Mouse (Mus musculus): Measurements from ENCODE around the gene Txnip.

Gene Txnip

DNA sequence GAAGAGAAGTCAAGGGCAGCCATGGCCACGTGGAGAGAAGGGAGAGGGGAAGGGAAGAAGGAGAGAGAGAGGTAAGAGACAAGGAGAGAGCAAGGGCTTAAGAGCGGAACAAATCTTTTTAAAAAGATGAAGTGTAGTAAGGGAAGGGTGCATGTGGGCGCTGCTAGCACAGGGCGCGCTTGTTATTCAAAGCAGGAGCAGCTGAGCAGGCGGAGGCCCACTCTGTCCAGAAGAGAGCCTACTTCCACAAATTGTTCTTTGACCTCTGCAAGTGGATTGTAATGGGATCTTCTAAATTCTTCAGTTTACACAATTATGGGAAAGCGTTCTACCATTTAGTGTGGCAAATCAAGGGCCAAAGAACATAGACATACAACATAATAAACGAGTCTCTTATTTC, 10.8 kb downstream of the Txnip start:
- no peak for DNase-seq (ENCODE audit: low read depth, low spot score)

DNA sequence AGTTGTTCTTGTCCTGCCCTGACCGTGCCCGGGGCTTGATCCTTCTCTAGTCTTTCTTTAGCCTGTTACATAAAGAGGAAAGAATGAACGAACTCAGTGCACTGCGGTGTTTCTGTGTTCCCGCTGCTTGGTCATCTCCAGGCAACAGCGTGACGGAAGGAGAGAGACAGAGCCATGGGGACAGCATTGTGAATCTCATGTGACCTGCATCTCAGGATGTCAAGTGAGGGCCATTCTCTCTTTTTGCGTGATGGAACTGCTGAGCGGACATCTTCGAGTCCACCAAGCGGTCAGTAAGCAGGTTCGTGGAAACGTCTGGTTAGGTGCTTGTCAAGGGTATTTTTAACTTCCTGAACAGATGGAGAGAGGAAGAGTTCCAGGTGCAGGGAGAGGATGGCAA, 11.7 kb downstream of the Txnip start:
- no peak for DNase-seq (ENCODE audit: low read depth, low spot score)

DNA sequence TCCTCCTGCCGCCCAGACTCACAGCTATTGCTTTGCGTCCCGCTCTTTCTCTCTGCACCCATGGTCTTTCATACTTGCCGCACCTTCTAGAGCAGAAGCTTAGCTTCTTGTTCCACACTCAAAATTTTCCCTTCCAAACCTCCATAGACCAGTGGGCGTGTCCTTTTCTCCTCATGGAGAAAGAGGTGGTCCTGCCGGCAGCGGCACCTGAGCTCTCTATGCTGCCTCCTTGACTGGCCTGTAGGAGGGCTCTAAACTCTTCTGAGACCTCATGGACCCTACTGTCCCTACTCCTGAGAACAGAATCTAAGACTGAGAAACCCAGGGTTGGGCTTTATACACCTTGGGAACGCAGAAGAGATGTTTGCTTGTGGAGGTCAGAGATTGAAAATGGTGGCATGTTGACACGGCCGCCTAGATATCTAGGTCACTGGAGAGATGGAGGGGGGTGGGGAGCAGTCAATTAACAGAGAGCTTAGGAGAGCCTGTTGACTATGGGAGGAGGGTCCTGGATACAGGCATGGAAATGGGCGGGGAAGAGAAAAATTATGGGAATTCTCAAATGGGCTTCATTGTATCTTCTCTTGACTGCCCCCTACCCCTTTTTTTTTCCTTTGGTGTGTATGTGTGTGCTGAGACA, 12.3 kb downstream of the Txnip start:
- no peak for DNase-seq (ENCODE audit: low read depth, low spot score)

DNA sequence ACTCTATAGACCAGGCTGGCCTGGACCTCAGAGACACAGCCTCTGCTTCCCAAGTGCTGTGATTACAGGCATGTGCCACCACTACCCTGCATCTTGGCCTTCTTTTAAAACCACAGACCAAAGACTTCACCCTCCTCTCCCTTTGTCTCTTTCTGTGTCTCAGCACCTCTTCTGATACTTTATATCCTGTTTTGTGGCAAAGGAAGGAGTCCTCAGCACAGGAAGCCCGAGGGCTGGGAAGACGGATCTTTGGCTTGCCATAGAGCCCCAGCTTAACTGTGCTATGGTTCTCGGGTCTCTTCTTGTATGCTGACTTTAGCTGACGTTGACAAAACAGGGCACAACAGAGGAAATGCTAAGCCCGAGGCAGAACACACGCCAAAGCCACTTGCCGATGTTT, 12.9 kb downstream of the Txnip start:
- DNase-seq (ENCODE audit: low read depth, low spot score), result no peak

DNA sequence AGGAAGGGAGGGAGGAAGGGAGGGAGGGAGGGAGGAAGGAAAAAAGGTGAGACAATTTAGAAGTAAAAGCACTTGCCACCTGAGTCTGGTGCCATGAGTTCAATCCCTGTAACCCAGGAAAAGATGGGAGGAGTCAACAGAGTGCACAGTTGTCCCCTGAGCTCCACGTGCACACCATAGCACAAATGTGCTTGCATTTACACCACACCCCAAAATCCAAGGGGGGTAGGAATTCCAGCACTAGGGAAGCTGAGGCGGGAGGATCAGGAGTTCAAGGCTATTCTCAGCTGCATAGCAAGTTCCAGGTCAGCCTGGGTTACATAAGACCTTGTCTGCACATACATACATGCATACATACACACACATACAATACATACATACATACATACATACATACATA, 13.6 kb downstream of the Txnip start:
- no peak for DNase-seq (ENCODE audit: low read depth, low spot score)

DNA sequence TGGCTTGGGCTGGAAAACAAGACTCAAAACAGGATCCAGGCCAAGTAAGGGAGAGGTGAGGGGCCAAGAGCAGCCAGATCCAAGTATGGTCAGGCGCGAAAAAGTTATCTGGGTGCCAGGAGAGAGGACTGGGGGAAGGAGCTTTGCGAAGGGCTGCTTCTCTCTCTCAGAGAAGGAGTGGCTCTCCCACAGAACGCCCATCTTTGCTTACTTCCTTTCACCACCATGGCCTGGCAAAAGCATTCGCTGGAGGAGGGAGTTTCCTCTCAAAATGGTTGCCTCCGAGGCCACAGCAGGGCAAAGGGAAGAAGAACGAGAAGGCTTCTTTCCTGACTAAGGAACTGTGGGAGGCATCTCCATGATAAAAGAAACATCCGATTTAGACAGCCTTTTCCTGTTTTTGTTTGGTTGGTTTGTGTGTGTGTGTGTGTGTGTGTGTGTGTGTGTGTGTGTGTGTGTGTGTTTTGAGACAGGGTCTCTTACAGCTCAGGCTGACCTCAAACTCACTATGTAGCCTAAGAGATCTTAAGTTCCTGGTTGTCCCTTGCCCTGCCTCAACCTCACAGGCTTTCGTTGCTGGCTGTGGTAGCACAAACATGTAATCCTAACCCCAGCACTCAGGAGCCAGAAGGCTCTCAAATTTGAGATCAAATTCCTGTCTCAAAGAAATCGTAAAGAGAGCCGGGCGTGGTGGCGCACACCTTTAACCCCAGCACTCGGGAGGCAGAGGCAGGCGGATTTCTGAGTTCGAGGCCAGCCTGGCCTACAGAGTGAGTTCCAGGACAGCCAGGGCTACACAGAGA, 14.3 kb downstream of the Txnip start:
- DNase-seq (ENCODE audit: low read depth, low spot score), result no peak

DNA sequence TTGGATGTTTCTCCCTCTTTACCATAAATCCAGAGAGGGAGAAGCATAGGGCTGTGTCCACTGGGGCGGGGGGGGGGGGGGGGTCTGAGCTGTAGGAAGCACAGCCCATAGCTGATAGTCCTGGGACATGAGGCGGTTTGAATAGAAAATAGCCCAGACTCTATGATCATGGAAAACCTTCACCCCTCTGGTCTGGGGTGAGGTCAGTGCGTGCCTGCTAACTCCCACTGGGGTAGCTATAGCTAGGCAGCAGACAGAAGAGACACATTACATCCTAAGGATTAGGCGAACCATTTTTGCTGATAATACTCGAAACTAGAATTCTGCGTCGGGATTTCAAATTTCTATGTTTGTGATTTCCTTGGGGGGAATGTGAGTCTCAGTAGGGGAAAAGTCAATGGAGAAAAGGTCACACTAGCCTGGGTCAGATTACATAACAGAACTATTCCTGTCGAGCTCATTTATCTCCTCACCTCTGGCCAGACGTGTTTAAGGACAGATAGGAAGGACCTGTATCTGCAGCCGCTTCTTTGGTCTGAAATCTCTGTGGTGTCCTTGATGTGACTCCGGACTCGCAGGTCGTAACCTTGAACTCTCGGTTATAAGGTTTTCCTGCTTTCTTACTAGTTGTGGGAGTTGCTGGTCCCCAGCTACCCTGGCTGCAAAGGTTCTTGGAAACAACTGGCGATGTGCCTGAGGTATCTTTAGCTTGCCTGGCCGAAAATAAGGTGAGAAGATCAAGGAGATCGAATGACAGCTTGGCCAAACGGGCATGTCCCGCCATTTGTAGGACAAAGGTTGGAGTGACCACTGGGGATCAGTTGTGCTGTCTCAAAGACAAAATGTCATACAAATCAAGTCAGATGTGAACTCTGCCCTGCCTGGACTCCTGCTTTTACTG, 16.1 kb downstream of the Txnip start:
- no peak for DNase-seq (ENCODE audit: low read depth, low spot score)

DNA sequence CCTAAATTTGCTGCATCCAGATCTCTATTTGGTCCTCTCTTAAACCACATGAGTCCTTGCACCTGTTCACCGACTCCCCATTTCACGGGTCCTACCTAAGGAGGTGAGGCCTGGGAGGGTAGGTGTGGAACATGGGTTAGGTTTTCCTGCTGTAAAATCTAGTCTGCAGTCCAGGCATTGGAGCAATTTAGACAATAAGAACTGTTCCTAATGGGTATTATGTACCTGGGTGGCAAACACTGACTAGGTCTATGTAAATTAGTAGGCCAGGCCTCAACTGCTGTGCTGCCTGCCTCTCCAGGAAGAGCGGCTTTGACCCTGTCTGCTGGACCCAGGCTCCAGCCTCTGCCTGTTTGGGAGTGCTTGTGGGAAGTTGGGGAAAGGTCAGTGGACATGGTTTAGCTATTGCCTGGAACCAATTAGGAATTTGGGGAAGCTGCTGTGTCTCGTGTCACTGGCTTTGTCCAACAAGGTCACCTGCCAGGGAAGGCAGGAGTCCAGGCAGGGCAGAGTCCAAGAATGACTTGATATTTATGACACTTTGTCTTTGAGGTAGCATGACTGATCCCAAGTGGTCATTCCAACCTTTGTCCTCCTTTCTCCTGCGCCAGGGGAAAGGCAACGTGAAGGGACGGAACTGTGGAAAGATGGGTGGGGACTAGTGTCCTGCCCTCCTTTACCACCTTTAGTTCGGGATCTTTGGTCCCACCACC, 17.7 kb downstream of the Txnip start:
- peak; percentile 52 for DNase-seq (ENCODE audit: low read depth, low spot score)

DNA sequence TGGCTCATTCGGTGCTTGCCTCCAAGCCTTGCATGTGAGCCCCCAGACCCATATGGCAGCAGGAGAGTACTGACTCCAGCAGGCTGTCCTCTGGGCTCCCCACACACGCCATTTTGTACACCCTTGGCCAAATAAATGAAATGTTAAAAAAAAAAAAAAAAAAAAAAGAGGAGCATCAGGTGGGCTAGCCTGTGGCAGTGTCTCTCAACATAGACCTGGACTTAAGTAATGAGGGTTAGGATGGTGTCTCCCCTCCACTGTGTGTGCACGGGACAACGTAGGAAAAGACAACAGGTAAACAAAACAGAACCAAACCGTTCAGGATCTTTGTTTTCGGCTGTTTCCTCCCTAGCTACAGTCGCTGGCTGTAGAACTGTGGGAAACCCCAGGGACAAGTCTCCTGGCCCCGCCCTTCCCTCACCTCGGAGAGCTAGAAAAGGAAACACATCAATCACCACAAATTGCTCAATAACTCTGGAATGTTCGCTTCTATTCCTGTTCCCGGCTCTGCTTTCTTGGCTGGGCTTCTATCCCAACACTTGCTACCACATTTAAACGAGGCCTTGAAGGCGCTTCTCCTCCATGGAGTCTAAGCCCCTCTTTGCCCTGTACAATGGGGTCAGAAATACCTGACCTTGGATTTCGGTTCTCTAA, 18.4 kb downstream of the Txnip start:
- DNase-seq (ENCODE audit: low read depth, low spot score), result peak; percentile 96

DNA sequence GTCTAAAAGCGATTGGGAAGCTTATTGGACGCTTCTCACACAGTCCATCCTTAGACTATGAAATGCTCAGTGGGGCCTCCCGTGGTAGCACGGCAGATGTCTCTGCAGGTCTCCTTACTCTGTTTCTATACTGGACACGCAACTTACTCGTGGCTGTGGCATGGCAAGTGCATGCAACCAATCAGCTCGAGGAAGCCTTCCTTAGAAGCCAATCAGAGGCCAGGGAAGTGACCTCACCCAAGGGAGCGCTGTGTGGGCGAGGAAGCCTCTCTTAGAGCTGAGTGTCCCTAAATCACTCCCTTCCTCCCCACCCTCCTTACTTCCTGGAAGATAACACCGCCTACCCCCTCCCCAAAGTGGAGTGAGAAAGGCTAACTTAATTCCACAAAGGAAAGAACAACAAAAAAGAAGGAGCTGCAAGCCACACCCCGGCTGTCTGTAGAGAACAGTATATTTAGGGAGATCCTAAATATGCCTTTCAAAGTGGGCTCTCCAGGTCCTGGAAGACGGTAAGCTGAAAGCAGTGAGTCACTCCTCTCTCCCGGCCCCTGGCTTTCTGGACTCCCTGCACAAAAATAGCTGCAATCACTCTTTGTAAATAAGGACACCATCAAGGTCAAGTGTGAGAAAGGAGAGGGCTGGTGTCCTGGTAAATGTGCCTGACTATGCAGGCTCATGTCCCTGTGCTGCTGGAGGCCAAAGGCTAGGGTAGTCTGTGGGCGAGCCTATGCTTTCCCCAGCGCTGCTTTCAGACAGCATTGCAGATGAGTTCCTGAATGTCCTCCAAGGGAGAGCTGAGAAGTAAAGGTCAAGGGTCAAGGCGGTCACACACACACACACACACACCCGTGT, 19.2 kb downstream of the Txnip start, which contains the start of gene Gm16253:
Gene Gm16253, plus strand, starts transcription at position 295 of the 852 bp plus-strand sequence.
- DNase-seq (ENCODE audit: low read depth, low spot score), result peak; percentile 99

DNA sequence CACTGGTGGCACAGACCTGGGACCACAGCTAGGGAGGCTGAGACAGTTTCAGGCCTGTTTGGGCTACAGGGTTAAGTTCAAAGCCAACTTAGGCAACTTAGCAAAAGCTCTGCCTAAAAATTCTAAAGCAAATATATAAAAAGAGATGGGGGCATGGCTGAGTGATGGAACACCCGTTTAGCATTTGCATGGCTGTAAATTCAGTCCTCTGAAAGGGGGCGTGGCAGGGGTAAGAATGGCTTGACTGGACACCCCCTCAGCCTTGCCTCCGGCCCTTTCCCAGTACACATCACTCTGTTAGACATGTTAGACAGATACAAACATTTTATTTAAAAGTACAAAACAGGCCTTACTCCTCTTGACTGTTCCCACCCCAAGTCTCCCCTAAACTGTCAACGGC, 19.8 kb downstream of the Txnip start:
- peak; percentile 46 for DNase-seq (ENCODE audit: low read depth, low spot score)

DNA sequence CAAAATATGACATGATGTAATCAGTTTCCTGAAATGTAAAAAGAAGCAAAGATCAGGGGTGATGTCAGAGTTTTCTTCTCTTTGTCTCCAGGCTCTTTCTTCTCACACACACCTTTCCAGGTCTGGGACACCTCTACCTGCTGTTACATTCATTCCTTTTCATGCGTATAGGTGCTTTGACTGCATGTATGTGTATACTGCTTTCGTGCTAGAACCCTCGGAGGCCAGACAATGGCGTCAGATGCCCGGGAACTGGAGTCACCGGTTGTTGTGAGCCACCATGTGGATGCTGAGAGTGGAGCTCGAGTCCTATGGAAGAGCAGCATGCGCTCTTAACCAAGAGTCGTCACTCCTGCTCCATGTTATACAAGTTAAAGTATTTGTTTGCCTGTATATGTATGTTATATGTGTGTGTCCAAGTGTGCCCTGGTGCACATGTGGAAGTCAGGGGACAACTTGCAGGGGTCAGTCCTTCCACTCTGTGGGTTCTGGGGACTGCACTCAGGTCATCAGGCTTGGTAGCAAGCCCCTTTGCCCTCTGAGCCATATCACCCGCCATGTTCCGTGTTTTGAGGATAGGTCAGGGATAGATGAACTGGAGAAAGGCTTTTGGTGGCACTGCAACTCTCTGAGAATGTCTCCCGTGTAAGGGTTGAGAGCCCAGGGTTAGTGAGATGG, 20.9 kb downstream of the Txnip start:
- DNase-seq (ENCODE audit: low read depth, low spot score), result no peak

DNA sequence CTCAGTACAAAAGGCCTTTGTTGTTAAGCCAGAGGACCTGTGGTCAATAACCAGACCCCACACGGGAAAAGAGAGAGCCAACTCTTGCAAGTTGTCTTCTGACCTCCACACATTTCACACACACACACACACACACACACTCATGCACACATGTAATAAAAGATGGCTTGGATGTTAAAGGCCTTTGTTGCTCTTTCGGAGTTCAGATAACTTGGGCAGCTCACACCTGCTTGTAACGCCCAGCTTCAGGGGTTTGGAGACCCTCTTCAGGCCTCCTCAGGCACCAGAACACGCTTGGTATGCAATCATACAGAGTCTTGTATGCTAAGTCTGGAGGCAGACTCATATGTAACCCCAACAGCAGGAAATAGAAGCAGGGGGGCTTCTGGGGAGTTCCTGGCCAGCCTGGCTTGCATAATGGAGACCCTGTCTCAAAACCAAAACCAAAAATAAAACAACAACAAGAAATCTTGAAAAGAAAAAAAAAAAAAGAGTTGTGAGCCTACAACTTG, 21.5 kb downstream of the Txnip start:
- no peak for DNase-seq (ENCODE audit: low read depth, low spot score)

DNA sequence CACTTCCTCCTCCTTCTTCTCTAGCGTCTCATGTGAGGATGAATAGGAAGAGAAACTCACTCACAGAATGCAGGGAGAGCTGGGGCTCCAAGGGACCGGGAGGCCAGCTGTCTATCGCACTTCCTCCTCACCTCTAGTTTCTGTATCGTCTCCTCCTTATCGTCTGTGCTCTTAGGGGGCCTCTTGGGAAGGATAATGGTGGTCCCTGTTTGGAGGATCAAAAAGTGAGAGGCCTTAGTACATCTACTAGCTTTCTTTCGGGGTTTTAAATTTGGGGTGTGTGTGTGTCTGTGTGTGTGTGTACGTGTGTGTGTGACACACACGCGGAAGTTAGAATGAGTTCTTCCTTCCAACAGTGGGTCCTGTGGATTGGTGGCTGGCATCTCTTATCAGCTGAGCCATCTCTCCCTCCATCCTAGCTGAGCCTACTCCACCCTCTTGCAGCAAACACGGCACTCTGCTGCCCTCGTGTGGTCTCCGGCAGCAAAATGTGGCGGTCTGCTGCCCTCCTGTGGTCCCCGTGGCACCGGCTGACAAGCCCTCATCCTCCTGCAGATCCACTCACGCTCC, 22.2 kb downstream of the Txnip start:
- peak; percentile 96 for DNase-seq (ENCODE audit: low read depth, low spot score)

DNA sequence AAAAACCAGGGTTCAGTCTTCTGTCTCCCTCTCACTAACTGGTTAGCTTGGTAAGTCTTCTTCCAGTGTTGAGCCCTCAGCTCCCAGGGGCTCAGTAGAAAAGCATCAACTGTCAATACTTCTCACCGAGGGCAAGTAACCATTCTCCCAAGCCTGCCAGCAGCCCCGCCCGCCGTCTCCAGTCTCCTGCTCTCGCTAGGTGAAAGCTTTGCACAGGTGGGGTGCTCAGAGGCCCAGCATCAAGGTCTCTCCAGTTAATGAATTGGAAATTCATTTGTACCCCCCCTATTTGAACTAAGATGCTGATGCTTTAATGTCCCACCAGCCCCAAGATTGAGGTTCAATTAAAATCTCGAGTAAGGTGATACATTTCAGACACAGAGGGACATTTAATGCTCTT, 23.4 kb downstream of the Txnip start:
- DNase-seq (ENCODE audit: low read depth, low spot score), result no peak

DNA sequence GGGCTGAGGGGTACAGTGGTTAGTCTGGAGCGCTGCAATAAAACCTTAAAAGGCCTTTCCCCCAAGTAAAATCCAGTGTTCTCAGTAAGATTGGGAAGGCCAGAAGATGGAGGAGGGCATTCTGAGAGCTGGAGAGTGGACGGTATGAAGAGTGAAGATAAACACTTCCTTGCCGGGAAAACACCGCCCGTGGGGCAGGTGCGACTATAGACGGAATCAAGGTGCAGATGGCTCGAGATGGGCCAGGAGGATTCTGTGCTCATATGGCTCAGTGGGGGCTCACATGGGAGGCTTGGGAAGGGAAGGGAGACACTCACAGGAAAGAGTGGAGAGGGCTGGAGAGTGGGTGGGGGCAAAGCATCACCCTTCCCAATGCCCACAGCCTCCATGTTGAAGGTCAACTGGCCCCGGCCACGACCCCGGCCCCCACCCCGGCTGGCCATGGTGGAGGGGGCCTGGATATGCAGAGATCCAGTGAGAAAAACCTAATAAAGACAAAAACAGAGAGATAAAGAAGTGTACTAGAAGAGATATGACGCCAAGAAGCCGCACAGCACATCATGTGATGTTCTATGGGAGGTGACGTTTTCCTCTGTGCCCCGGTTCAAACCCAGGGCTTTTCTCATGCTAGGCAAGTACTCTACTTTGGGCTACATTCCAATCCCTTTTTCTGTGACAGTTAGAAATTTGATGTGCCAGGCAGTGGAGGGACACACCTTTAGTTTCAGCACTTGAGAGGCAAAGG, 24.2 kb downstream of the Txnip start:
- no peak for DNase-seq (ENCODE audit: low read depth, low spot score)

DNA sequence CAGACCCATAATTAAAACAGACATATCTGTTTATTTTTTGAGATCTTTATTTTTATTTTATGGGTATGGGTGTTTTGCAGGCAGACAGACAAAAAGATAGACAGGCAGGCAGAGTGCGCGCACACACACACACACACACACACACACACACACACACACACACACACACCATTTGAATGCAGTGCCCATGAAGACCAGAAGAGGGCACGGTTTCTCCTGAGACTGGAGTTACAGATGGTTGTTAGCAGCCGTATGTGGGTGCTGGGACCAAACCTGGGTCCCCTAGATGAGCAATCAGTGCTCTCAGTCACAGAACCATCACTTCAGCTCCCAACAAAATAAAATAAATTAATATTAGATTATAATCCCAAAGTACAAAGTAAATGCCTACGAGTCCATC, 25.6 kb downstream of the Txnip start:
- DNase-seq (ENCODE audit: low read depth, low spot score), result no peak

DNA sequence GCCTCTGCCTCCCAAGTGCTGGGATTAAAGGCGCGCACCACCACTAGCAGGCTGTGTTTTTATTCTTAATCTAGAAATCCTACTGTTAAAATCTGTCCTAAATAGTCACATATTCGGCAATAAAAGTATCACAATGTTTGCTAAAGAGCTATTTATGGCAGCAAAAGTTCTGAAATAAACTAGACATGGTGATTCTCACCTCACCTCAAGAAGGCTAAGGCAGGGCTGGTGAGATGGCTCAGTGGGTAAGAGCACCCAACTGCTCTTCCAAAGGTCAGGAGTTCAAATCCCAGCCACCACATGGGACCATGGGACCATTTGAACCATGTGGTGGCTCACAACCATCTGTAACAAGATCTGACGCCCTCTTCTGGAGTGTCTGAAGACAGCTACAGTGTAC, 32.9 kb downstream of the Txnip start:
- no peak for DNase-seq (ENCODE audit: low read depth, low spot score)

All from 3T3-L1 (cell line).